Mouse (Mus musculus) adrenal gland, postnatal 25 days (tissue): ENCODE results near the gene Zfp704. TPM values are rescaled to one million over a fixed set of nuclear protein-coding genes. Genes with fewer than 3 reads are reported as not detected.

Experiments
- DNase-seq: peaks from one replicate; pipeline ENCODE4 v3.0.0; 2021; ENCODE audit warnings: mixed read lengths
- total RNA-seq: library from RNA; stranded (reverse); gene quantifications from 2 replicates; pipeline ENCODE4 v1.2.3, GENCODE M21; 2021

Gene Zfp704
- total RNA-seq, 1 experiment from 2014 or later = 18.7 TPM

- DNase-seq = no peak
Observed at GRCm38 (mm10) chr3:9516119-9516855, 93.6 kb downstream of the Zfp704 start.

GRCm38 (mm10) chr3:9515527-9515926, 94.4 kb downstream of the Zfp704 start:
- no peak for DNase-seq

- DNase-seq = no peak
Observed at GRCm38 (mm10) chr3:9513703-9514110, 96.2 kb downstream of the Zfp704 start.

GRCm38 (mm10) chr3:9512199-9512598, 97.7 kb downstream of the Zfp704 start:
- no peak for DNase-seq

- no peak for DNase-seq
Observed at GRCm38 (mm10) chr3:9505692-9506211, 104.1 kb downstream of the Zfp704 start.

- no peak for DNase-seq
Observed at GRCm38 (mm10) chr3:9504371-9504770, 105.5 kb downstream of the Zfp704 start.

- peak; percentile 86 for DNase-seq
Observed at GRCm38 (mm10) chr3:9500725-9501124, 109.2 kb downstream of the Zfp704 start.

GRCm38 (mm10) chr3:9499994-9500553, 109.8 kb downstream of the Zfp704 start:
- DNase-seq = peak; percentile 30

- no peak for DNase-seq
Observed at GRCm38 (mm10) chr3:9499489-9499888, 110.4 kb downstream of the Zfp704 start.

GRCm38 (mm10) chr3:9497260-9497659, 112.6 kb downstream of the Zfp704 start:
- DNase-seq = no peak

- no peak for DNase-seq
Observed at GRCm38 (mm10) chr3:9491766-9492283, 118.1 kb downstream of the Zfp704 start.

- no peak for DNase-seq
Observed at GRCm38 (mm10) chr3:9487644-9488043, 122.2 kb downstream of the Zfp704 start.

GRCm38 (mm10) chr3:9485506-9485905, 124.4 kb downstream of the Zfp704 start:
- no peak for DNase-seq

GRCm38 (mm10) chr3:9481956-9482355, 127.9 kb downstream of the Zfp704 start:
- DNase-seq = no peak

GRCm38 (mm10) chr3:9481358-9481757, 128.5 kb downstream of the Zfp704 start:
- no peak for DNase-seq

GRCm38 (mm10) chr3:9480936-9481335, 128.9 kb downstream of the Zfp704 start:
- DNase-seq = no peak

- no peak for DNase-seq
Observed at GRCm38 (mm10) chr3:9477386-9477785, 132.5 kb downstream of the Zfp704 start.

GRCm38 (mm10) chr3:9476336-9476735, 133.5 kb downstream of the Zfp704 start:
- no peak for DNase-seq

- no peak for DNase-seq
Observed at GRCm38 (mm10) chr3:9475501-9475900, 134.4 kb downstream of the Zfp704 start.

- DNase-seq = no peak
Observed at GRCm38 (mm10) chr3:9474331-9474730, 135.6 kb downstream of the Zfp704 start.

GRCm38 (mm10) chr3:9466287-9466686, 143.6 kb downstream of the Zfp704 start:
- peak; percentile 56 for DNase-seq

GRCm38 (mm10) chr3:9465731-9466130, 144.2 kb downstream of the Zfp704 start:
- DNase-seq = no peak

- DNase-seq = no peak
Observed at GRCm38 (mm10) chr3:9461660-9462059, 148.2 kb downstream of the Zfp704 start.

GRCm38 (mm10) chr3:9460284-9460683, 149.6 kb downstream of the Zfp704 start:
- DNase-seq = no peak
